Mouse (Mus musculus) kidney, adult 2 months (tissue): ENCODE measurements around the gene Esam. TPM values are rescaled to one million over a fixed set of nuclear protein-coding genes. Genes with fewer than 3 reads are reported as not detected.

Source experiments
- DNase-seq: peaks from one replicate; pipeline ENCODE4 v3.0.0; 2021
- H3K27ac ChIP-seq: fragments of 200-500 bp; 2 replicates; pipeline ENCODE4 v1.5.1; 2012; ENCODE audit warnings: low read depth, low read length, control low read depth, inconsistent platforms; ENCODE audit not compliant: insufficient read depth
- H3K27me3 ChIP-seq: fragments of 200-500 bp; replicated peaks from 2 replicates; pipeline ENCODE4 v1.6.1; 2012; ENCODE audit warnings: mild to moderate bottlenecking, moderate library complexity, low read length, inconsistent platforms; ENCODE audit not compliant: control insufficient read depth, insufficient read depth
- H3K36me3 ChIP-seq: fragments of 200-500 bp; 2 replicates; pipeline ENCODE4 v1.6.1; 2012; ENCODE audit warnings: mild to moderate bottlenecking, moderate library complexity, low read length, inconsistent platforms; ENCODE audit not compliant: control insufficient read depth, insufficient read depth
- H3K4me1 ChIP-seq: fragments of 200-500 bp; 2 replicates; pipeline ENCODE4 v1.6.1; 2011; ENCODE audit warnings: low read length; ENCODE audit not compliant: control insufficient read depth, insufficient read depth
- H3K4me3 ChIP-seq: fragments of 200-500 bp; 2 replicates; pipeline ENCODE4 v1.5.1; 2011; ENCODE audit warnings: mild to moderate bottlenecking, low read depth, low read length, control low read depth; ENCODE audit not compliant: insufficient read depth
- CTCF ChIP-seq: fragments of 200-500 bp; conservative IDR thresholded peaks from 2 replicates; pipeline ENCODE4 v1.5.1; 2011; ENCODE audit warnings: low read depth, mild to moderate bottlenecking, control low read depth, low read length, moderate library complexity, mixed read lengths; ENCODE audit not compliant: insufficient read depth, insufficient read length
- POLR2A ChIP-seq: fragments of 200-500 bp; IDR thresholded peaks from one replicate; pipeline ENCODE4 v1.6.1; 2011; ENCODE audit warnings: low read depth, low read length, control low read depth
- WGBS: fragments of 180-500 bp; shearing (Covaris S2); methylation state at CpG from one replicate; pipeline ENCODE4 v1.1.7; 2018; 5-methylcytosine and 5-hydroxymethylcytosine counted together
- polyA plus RNA-seq: library from polyadenylated mRNA; depleted of rRNA; stranded (reverse); fragments of >200 nt; gene quantifications from 2 replicates; pipeline ENCODE4 v1.2.3, GENCODE M21; 2012

The Esam gene
- polyA plus RNA-seq, 1 experiment, result 54.9 TPM

- H3K27me3 ChIP-seq, result no peaks in the 10 kb centered on the region
- no peaks in the 10 kb centered on the region for H3K36me3 ChIP-seq
- H3K27ac ChIP-seq, result peak overlapping the region; percentile 29; the same call in 1 of the 2 replicates
- peak; percentile 29 for DNase-seq
- WGBS, result 66% methylated on average over 7 of the region's 7 CpGs
- peaks cover 8% of the 10 kb centered on the region; the same call in 1 of the 2 replicates for H3K4me1 ChIP-seq
- TF ChIP-seq CTCF (no peak), POLR2A (no peak)
- H3K4me3 ChIP-seq, result no peak overlapping the region
These were observed 14.2 kb downstream of the Esam start for GRCm38 (mm10) chr9:37541851-37542642.

GRCm38 (mm10) chr9:37543869-37544440 lies 16.1 kb downstream of the Esam start:
- WGBS, result 30% methylated on average over 12 of the region's 12 CpGs
- Histone ChIP-seq H3K27me3 (no peaks in the 10 kb centered on the region), H3K36me3 (no peaks in the 10 kb centered on the region), H3K4me1 (peaks cover 8% of the 10 kb centered on the region; the same call in 1 of the 2 replicates), H3K4me3 (peak overlapping the region; percentile 35), H3K27ac (peak overlapping the region; percentile 56)
- TF ChIP-seq POLR2A, result no peak
- TF ChIP-seq CTCF, result no peak
- peak; percentile 60 for DNase-seq

GRCm38 (mm10) chr9:37544447-37545165 lies 16.7 kb downstream of the Esam start:
- 5% methylated on average over 29 of the region's 29 CpGs for WGBS
- no peaks in the 10 kb centered on the region for H3K27me3 ChIP-seq
- H3K4me1 ChIP-seq, result peaks cover 8% of the 10 kb centered on the region; the same call in 1 of the 2 replicates
- no peak overlapping the region; the same call in 1 of the 2 replicates for H3K27ac ChIP-seq
- TF ChIP-seq CTCF, result peak; percentile 71
- TF ChIP-seq POLR2A, result no peak
- H3K36me3 ChIP-seq, result no peaks in the 10 kb centered on the region
- H3K4me3 ChIP-seq, result peak overlapping the region; percentile 35
- peak; percentile 79 for DNase-seq

- no peaks in the 10 kb centered on the region for H3K27me3 ChIP-seq
- H3K4me3 ChIP-seq, result peak overlapping the region; percentile 35; the same call in 1 of the 2 replicates
These were observed 17.3 kb downstream of the Esam start for GRCm38 (mm10) chr9:37545166-37545610.

GRCm38 (mm10) chr9:37545847-37546452 lies 18.1 kb downstream of the Esam start:
- H3K27ac ChIP-seq, result no peak overlapping the region
- TF ChIP-seq POLR2A, result no peak
- no peak for TF ChIP-seq CTCF
- no peaks in the 10 kb centered on the region for H3K27me3 ChIP-seq
- H3K4me1 ChIP-seq, result peaks cover 8% of the 10 kb centered on the region; the same call in 1 of the 2 replicates
- no peak overlapping the region for H3K4me3 ChIP-seq
- 56% methylated on average over 27 of the region's 27 CpGs for WGBS
- no peak for DNase-seq
- no peaks in the 10 kb centered on the region for H3K36me3 ChIP-seq

More at GRCm38 (mm10) chr9:37545166-37545610, 17.3 kb downstream of the Esam start:
- no peak for TF ChIP-seq POLR2A
- TF ChIP-seq CTCF, result no peak
- Histone ChIP-seq H3K27ac (no peak overlapping the region), H3K4me1 (peaks cover 8% of the 10 kb centered on the region; the same call in 1 of the 2 replicates), H3K36me3 (no peaks in the 10 kb centered on the region)
- WGBS, result 29% methylated on average over 17 of the region's 17 CpGs
- DNase-seq, result peak; percentile 32

- Histone ChIP-seq H3K27ac (no peak overlapping the region), H3K27me3 (no peaks in the 10 kb centered on the region), H3K36me3 (no peaks in the 10 kb centered on the region), H3K4me3 (no peak overlapping the region), H3K4me1 (peaks cover 8% of the 10 kb centered on the region; the same call in 1 of the 2 replicates)
- peak; percentile 42 for DNase-seq
- 70% methylated on average over 1 of the region's 1 CpGs for WGBS
- no peak for TF ChIP-seq POLR2A
- TF ChIP-seq CTCF, result 0 out of 2 replicates have a peak, but pooled peaks have one; percentile 15
These were observed 19.0 kb downstream of the Esam start for GRCm38 (mm10) chr9:37546889-37547288.
